Mouse (Mus musculus) adrenal gland, adult (tissue): ENCODE data around the gene Tmem256.
A peak's percentile ranks its signal among the peaks of the same experiment; 100 is the strongest.

ENCODE experiments used
- DNase-seq, 2 experiments: peaks; one replicate each; pipeline ENCODE4 v3.0.0; 2022 to 2023; ENCODE audit warnings: low spot score in 1 of 2; ENCODE audit not compliant: inconsistent age in 2 of 2

Tmem256 gene

GRCm38 (mm10) chr11:69837952-69838713, at the start of gene Tmem256:
Tmem256 (plus strand) TSS chr11:69838514.
- peak; percentile 97 to 99 for DNase-seq

GRCm38 (mm10) chr11:69789431-69789830, 48.9 kb upstream of the Tmem256 start:
- DNase-seq = peak; percentile 82 to 84

- no peak for DNase-seq
Measured at GRCm38 (mm10) chr11:69791420-69791819, 46.9 kb upstream of the Tmem256 start.

DNA sequence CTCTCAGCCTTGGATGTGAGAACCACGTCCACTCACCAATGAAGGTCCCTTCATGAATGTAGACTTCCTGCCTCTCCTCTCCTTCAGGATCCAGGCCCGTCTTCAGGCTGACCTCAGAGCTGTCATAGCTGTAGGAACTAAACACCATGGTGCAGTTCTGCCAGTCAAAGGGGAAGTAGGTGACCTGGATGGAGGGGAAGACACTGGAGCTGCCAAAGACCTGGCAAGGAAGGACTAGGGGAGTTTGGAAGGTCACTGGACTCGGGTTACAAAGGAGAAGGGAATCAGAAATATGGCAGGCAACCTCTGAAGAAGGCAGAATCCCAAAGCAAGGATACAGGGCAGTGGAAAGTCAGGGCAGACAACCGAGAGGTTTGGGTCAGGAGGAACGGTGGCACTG, 44.9 kb upstream of the Tmem256 start:
- DNase-seq = no peak

- DNase-seq = peak; percentile 96 to 97
Measured at GRCm38 (mm10) chr11:69795168-69795982, 42.9 kb upstream of the Tmem256 start, which contains the start of gene Chrnb1. Chrnb1 (minus strand) TSS chr11:69795943.

DNA sequence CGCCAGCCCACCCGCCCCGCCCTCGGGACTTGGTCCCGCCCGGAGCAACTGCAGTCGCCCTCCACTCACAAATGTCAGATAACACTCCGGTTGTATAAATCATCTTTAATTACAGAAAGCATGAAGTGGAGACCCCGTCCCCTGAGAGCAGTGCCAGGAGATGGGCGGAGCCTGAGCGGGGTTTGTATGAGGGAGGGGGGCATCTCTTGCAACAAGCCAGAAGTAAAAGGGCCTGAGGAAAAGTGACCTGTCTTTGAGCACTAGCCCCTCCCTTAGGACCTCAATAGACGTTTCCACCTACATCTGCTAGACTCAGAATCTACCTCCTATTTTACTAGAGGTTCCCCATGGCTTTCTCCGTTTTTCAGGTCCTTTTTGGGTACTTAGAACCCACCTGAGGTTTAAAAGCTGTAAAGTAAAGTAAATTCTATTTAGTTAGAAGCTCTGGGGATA, 42.3 kb upstream of the Tmem256 start:
- DNase-seq = no peak

DNA sequence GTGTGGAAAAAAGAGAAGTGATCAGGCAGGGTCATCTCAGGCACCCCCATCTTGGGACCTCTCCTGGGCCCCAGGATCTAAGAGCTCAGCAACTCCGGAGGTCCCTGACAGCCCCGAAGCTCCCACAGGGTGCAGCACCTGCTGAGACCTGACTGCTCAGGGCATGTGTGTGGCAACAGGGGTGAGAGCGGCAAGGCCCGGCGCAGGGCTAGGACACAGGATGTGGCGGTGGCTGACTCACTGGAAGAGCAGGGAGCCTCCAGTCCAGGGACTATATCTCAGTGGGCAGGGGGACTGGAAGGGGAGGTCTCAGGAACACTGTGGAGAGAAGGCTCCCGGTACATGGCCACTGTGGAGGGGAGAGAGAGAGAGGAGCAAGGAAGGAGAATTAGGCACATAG, 40.4 kb upstream of the Tmem256 start:
- no peak for DNase-seq

DNA sequence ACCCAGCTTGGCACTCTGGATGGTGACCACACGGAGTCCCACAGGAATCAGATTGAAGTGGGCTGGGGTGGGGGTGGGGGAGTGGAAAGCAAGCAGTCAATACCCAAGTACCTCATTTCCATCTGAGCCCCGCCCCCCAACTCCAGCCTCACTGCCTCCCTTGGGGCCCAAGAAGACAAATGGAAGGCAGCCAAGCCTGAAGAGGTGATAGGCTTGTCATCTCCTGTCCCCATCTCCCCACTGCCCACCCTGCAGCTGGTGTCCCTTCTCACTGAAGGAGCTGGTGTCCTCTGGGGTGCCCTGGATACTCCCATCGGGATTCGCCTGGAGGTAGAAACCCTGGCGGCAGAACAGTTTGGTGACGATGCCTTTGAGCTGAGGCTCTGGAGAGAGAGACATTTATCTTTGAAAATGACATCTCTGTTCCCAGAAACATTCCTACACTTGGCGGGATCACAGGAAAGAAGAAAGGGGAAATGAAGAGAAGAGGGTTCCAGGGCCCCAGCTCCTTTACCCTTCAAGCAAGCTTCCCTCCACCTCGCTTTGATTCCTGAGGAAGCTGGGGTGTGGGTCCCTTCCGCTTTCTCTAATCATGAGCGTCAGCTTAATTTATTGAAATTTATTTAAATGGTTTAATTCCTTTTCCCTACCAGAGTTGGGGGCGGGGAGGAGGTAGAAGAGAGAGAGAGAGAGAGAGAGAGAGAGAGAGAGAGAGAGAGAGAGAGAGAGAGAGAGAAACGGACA, 38.7 kb upstream of the Tmem256 start:
- peak; percentile 50 to 66 for DNase-seq

GRCm38 (mm10) chr11:69800138-69800391, 38.2 kb upstream of the Tmem256 start:
- DNase-seq = peak; percentile 61 to 62

DNA sequence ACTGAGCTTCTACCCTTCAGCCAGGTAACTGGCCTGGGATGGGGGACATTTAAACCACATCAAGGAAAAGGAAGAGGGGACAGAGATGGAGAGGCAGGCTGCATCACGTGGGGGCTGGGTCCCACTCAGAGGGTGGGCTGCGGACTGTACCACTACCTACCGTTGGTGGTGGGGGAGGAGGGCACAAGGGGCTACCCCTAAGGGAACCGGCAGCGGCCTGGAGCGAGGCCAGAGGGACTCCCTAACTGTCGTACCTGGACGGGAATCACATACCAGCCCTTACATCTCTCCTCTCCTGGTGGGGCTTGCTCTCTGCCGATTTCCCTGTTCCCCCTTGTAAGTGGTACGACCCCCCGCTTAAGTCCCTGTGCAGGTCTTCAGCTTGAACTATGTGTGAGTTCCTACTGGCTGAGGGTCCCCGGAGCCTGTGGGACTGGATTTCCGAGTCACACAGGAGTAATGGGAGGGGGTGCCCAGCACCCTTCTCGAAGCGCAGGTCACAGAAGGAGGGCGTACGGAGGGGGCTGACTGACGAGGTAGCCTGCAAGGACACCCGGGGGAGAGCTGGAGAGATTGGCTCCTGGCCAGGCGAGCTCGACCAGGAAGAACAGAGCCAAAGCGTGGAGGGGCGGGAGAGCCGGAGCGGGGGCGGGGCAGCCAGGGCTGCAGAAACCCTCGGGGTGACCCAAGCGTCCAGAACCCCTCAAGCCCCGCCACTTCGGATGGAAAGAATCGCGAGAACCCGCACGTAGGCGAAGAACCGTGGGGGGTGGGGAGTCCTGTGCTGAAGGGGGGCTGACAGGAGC, 37.7 kb upstream of the Tmem256 start:
- peak; percentile 77 to 78 for DNase-seq

DNA sequence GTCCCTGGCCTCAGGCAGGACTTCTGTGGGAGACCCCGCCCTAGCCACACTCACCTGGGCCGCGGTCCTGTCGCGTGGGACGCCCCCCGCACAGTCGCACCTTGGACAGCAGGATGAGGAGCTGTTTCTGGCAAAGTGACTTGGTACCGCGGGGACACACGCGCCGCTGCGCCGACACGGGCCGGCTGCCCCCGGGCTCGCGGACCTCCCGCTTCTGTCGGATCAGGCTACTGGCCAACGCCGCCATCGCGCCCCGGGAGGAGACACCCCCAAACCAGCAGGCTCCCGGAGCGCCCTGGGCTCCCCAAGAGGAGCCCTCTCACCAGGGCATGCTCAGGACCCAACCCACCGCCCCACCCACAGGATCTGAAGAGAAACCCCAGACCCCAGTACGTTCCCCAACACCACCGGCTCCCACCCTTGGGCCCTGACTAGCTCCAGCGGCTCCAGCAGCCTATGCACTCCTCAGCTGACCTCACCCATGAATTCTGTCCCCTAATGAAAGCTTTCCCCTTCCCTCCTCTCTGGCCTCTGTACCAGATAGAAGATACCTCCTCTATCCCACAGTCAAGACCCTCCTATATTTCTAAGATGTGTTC, 36.8 kb upstream of the Tmem256 start, which contains the start of gene Fgf11:
Fgf11 (minus strand) TSS at position 479 of the 599 bp plus-strand sequence.
- DNase-seq = peak in 1 of 2 experiments; percentile 50

DNA sequence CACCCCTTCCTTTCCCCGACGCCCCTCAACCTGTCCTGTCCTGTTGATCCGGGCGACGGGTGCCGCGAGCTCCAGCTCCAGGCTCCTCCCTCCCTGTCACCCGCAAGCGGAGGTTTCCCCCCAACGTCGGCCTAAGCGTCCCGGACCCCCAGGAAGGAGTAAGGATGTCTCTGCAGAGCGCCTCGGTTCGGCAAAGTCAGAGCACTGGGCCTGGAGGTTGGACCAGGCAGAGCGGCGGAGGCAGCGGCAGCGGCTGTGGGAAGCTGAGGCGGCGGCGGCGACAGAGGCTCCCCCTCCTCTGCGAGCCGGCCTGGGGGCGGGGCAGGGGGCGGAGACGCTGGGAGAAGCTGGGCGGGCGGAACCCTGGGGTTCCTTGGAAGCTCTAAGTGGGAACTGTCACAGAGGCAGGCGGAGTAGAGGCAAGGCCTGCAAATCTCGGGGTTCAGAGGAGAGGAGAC, 35.6 kb upstream of the Tmem256 start:
- DNase-seq = peak; percentile 93 to 96

- DNase-seq = no peak
Measured at GRCm38 (mm10) chr11:69803328-69803727, 35.0 kb upstream of the Tmem256 start.

DNA sequence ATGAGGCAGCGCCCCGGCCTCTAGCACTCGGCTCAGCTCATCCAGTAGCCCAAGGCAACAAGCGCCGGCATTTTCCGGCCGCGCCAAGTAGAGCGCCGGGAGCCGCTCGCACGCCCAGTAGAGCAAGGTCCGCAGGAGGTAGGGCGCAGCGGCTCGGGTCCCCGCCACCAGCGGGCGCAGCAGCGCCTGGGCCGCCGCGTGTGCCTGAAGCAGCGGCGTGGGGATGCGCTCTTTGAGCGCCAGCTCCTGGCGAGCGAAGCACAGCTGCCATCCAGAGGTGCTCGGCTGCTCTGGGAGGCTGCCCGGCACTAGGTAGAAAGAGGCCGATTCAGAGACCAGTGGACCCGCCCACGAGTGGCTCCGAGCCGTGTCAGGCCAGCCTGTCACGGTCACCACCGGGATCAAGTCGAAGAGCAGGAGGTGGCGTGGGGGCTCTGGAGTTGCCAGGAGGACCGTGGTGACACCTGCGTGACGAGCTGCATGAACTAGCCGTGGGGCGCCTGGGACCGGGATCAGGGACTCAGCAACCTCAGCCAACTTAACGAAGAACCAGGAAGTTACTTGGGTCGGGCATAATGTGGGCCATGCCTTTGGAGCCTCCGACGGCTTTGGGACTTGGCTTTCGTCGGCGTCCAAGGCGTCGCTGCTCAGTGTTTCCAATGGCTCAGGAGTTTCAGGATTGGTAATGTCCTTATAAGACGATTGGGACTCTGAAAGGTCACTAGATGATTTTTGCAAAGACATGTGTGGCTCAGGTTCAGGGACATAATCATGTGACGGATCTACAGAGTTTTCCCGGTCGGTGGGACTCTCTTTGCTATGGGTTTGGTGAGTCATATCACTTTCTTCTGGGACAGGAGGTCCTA, 34.3 kb upstream of the Tmem256 start:
- DNase-seq = peak; percentile 89 to 93

GRCm38 (mm10) chr11:69804652-69804940, 33.7 kb upstream of the Tmem256 start:
- DNase-seq = peak; percentile 63 to 68

DNA sequence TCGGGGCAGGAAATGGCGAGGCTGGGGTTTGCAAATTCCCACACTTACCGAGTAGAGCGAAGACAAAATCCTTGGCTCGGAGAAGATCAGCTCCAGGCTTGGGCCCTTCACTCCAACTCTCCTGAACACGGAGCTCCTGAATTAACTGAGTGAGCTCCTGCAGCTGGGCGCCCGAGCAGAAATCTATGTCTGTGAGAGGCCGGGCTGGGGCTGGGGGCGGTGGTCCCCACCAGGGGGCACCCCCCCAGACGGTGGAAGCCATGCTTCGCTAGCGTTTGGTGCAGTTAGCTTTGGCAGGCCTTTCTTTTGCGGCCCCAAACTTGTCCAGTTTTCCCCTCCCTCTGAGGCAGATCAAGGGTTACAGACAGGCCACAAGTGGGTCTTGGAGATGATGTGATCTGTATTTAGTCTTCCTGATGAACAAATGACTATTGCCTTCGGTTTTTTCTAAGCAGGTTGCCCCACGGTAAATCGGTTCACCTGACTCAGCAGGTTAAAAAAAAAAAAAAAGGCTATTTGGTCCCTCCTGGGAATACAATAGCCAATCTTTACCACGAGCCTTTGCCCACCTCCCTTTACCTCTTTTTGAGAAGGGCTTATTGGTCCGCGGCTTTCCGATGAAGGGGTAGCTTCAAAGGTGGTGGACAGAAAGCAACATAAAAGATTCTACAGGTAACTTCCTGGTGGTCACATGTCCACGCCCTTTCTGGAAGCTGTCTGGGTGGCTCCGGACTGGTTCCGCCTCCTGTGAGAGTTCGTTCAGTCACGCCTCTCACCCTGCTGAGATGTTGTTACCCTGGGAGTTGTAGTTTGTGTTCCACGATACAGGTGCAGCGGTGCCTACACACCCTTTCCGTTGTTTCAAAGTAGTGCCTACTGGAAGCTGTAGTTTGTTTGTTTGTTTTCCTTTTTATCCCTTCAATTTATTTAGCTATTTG, 33.1 kb upstream of the Tmem256 start, which contains the start of gene Tmem102:
Tmem102 (minus strand) TSS at position 653 of the 938 bp plus-strand sequence.
- DNase-seq = no peak

DNA sequence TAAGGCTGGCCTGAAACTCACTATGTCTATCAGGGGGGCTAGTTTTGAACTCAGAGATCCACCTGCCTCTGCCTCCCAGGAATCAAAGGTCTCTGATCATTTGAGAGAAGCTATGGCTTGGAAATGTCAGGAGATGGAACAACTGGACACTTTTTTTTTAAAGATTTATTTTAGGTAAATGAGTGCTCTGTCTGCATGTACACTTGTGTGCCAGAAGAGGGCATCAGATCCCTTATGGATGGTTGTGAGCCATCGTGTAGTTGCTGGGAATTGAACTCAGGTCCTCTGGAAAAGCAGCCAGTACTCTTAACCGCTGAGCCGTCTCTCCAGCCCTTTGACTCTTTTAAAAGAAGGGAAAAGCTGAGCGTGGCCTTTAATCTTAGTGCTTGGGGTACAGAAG, 31.9 kb upstream of the Tmem256 start:
- DNase-seq = no peak

GRCm38 (mm10) chr11:69807641-69808040, 30.7 kb upstream of the Tmem256 start:
- no peak for DNase-seq
